Mouse (Mus musculus) MEL (cell line): Measurements from ENCODE around the gene Olfr20. TPM values are rescaled to one million over a fixed set of nuclear protein-coding genes. Genes with fewer than 3 reads are reported as not detected.

Source experiments
- DNase-seq: peaks from one replicate; pipeline ENCODE4 v3.0.0; 2011; ENCODE audit warnings: low read depth, low spot score
- H3K27ac ChIP-seq: 2 replicates; pipeline ENCODE4 v1.5.1; 2012; ENCODE audit warnings: low read depth, mild to moderate bottlenecking, control low read depth, low read length, moderate library complexity; ENCODE audit not compliant: control insufficient read depth
- H3K27me3 ChIP-seq, 2 experiments: fragments of 150-350 bp in 1 of 2; sonication (generic) in 1 of 2; 2 replicates each; pipeline ENCODE4 v1.6.1; 2012; ENCODE audit warnings: low read length in 2 of 2, mild to moderate bottlenecking in 2 of 2, improper control_type of control experiment in 1 of 2, moderate library complexity in 1 of 2; ENCODE audit not compliant: insufficient read depth in 2 of 2, control insufficient read depth in 1 of 2
- H3K36me3 ChIP-seq, 2 experiments: 2 replicates each; pipeline ENCODE4 v1.6.1; 2012 to 2014; ENCODE audit warnings: low read length in 2 of 2, improper control_type of control experiment in 1 of 2, inconsistent platforms in 1 of 2, mild to moderate bottlenecking in 1 of 2; ENCODE audit not compliant: insufficient read depth in 2 of 2, control insufficient read depth in 1 of 2
- H3K4me1 ChIP-seq, 2 experiments: fragments of 150-350 bp in 1 of 2; sonication (generic) in 1 of 2; 2 replicates each; pipeline ENCODE4 v1.6.1; 2012; ENCODE audit warnings: low read length in 2 of 2, improper control_type of control experiment in 1 of 2, mild to moderate bottlenecking in 1 of 2; ENCODE audit not compliant: insufficient read depth in 2 of 2, control insufficient read depth in 1 of 2
- H3K4me3 ChIP-seq, 2 experiments: fragments of 150-350 bp in 1 of 2; sonication (generic) in 1 of 2; 2 replicates each; pipeline ENCODE4 v1.5.1; 2012; ENCODE audit warnings: low read depth in 2 of 2, low read length in 2 of 2, mild to moderate bottlenecking in 2 of 2, moderate library complexity in 2 of 2, control low read depth in 1 of 2, improper control_type of control experiment in 1 of 2; ENCODE audit not compliant: control insufficient read depth in 1 of 2, insufficient read depth in 1 of 2
- H3K79me2 ChIP-seq: 2 replicates; pipeline ENCODE4 v1.6.1; 2012; ENCODE audit warnings: mild to moderate bottlenecking, low read length, moderate library complexity; ENCODE audit not compliant: control insufficient read depth, poor library complexity, insufficient read depth
- H3K9ac ChIP-seq: 2 replicates; pipeline ENCODE4 v1.6.1; 2012; ENCODE audit warnings: low read depth, mild to moderate bottlenecking, control low read depth, low read length, moderate library complexity; ENCODE audit not compliant: control insufficient read depth, poor library complexity, severe bottlenecking
- H3K9me3 ChIP-seq: fragments of 150-350 bp; sonication (generic); replicated peaks from 2 replicates; pipeline ENCODE4 v1.6.1; 2012; ENCODE audit warnings: mild to moderate bottlenecking, low read length, improper control_type of control experiment, moderate library complexity; ENCODE audit not compliant: insufficient read depth
- BHLHE40 ChIP-seq: IDR thresholded peaks from 2 replicates; pipeline ENCODE4 v1.6.1; 2012; ENCODE audit warnings: low read depth, mild to moderate bottlenecking, inconsistent platforms, low read length, improper control_type of control experiment, borderline replicate concordance
- E2F4 ChIP-seq: IDR thresholded peaks from 2 replicates; pipeline ENCODE4 v1.6.1; 2011; ENCODE audit warnings: low read depth, low read length, improper control_type of control experiment, borderline replicate concordance
- ELF1 ChIP-seq: IDR thresholded peaks from 2 replicates; pipeline ENCODE4 v1.6.1; 2014; ENCODE audit warnings: low read depth, mild to moderate bottlenecking, inconsistent platforms, low read length, improper control_type of control experiment, moderate library complexity
- EP300 ChIP-seq, 2 experiments: IDR thresholded peaks; 2 replicates each; pipeline ENCODE4 v1.6.1; 2011; ENCODE audit warnings: improper control_type of control experiment in 2 of 2, low read length in 2 of 2, low read depth in 1 of 2, mild to moderate bottlenecking in 1 of 2
- GABPA ChIP-seq: IDR thresholded peaks from 2 replicates; pipeline ENCODE4 v1.6.1; 2012; ENCODE audit warnings: low read depth, mild to moderate bottlenecking, inconsistent platforms, low read length, improper control_type of control experiment, moderate library complexity
- GATA1 ChIP-seq: IDR thresholded peaks from 2 replicates; pipeline ENCODE4 v1.6.1; 2011; ENCODE audit warnings: low read depth, low read length, improper control_type of control experiment
- HCFC1 ChIP-seq: IDR thresholded peaks from 2 replicates; pipeline ENCODE4 v1.6.1; 2012; ENCODE audit warnings: low read depth, mild to moderate bottlenecking, inconsistent platforms, low read length, improper control_type of control experiment, moderate library complexity
- JUND ChIP-seq: IDR thresholded peaks from 2 replicates; pipeline ENCODE4 v1.6.1; 2011; ENCODE audit warnings: low read depth, mild to moderate bottlenecking, improper control_type of control experiment, low read length
- MAFK ChIP-seq: IDR thresholded peaks from 2 replicates; pipeline ENCODE4 v1.6.1; 2011; ENCODE audit warnings: low read depth, mild to moderate bottlenecking, low read length, improper control_type of control experiment, borderline replicate concordance
- MAX ChIP-seq: IDR thresholded peaks from 2 replicates; pipeline ENCODE4 v1.6.1; 2011; ENCODE audit warnings: low read length, improper control_type of control experiment
- MAZ ChIP-seq: IDR thresholded peaks from 2 replicates; pipeline ENCODE4 v1.6.1; 2012; ENCODE audit warnings: low read depth, mild to moderate bottlenecking, inconsistent platforms, low read length, improper control_type of control experiment
- POLR2A ChIP-seq, 2 experiments: IDR thresholded peaks; 2 replicates each; pipeline ENCODE4 v1.6.1; 2011 to 2012; ENCODE audit warnings: low read length in 2 of 2, mild to moderate bottlenecking in 2 of 2, control low read depth in 1 of 2, improper control_type of control experiment in 1 of 2, low read depth in 1 of 2, moderate library complexity in 1 of 2; ENCODE audit not compliant: control insufficient read depth in 1 of 2, insufficient read depth in 1 of 2, poor library complexity in 1 of 2
- POLR2AphosphoS2 ChIP-seq: IDR thresholded peaks from 2 replicates; pipeline ENCODE4 v1.6.1; 2011; ENCODE audit warnings: low read length, improper control_type of control experiment
- POLR2AphosphoS5 ChIP-seq: IDR thresholded peaks from 2 replicates; pipeline ENCODE4 v1.6.1; 2012; ENCODE audit warnings: low read depth, borderline replicate concordance, mild to moderate bottlenecking, inconsistent platforms, low read length, moderate library complexity, mixed read lengths
- RAD21 ChIP-seq: IDR thresholded peaks from 2 replicates; pipeline ENCODE4 v1.6.1; 2011; ENCODE audit warnings: mild to moderate bottlenecking, low read depth, low read length, improper control_type of control experiment
- RCOR1 ChIP-seq: IDR thresholded peaks from 2 replicates; pipeline ENCODE4 v1.6.1; 2012; ENCODE audit warnings: low read depth, mild to moderate bottlenecking, inconsistent platforms, low read length, improper control_type of control experiment
- SIN3A ChIP-seq: IDR thresholded peaks from 2 replicates; pipeline ENCODE4 v1.6.1; 2012; ENCODE audit warnings: low read length, improper control_type of control experiment, inconsistent platforms
- TBP ChIP-seq: IDR thresholded peaks from 2 replicates; pipeline ENCODE4 v1.8.0; 2011; ENCODE audit warnings: low read depth, low read length, improper control_type of control experiment
- TCF12 ChIP-seq: IDR thresholded peaks from 2 replicates; pipeline ENCODE4 v1.6.1; 2014; ENCODE audit warnings: low read depth, mild to moderate bottlenecking, inconsistent platforms, low read length, improper control_type of control experiment, moderate library complexity
- ZC3H11A ChIP-seq: IDR thresholded peaks from 2 replicates; pipeline ENCODE4 v1.6.1; 2012; ENCODE audit warnings: low read depth, mild to moderate bottlenecking, inconsistent platforms, low read length, improper control_type of control experiment
- ZKSCAN1 ChIP-seq: IDR thresholded peaks from 2 replicates; pipeline ENCODE4 v1.6.1; 2012; ENCODE audit warnings: low read depth, mild to moderate bottlenecking, inconsistent platforms, low read length, improper control_type of control experiment, moderate library complexity
- ZNF384 ChIP-seq: IDR thresholded peaks from 2 replicates; pipeline ENCODE4 v1.6.1; 2012; ENCODE audit warnings: low read depth, mild to moderate bottlenecking, inconsistent platforms, low read length, improper control_type of control experiment
- polyA plus RNA-seq, 2 experiments: library from polyadenylated mRNA; stranded (reverse) in 1 of 2; unstranded in 1 of 2; fragments of >175 nt in 1 of 2; fragments of >200 nt in 1 of 2; gene quantifications; 2 replicates each; pipeline versions ENCODE4 v1.2.1 to v1.2.4; 2012; ENCODE audit warnings: low replicate concordance in 2 of 2, low read depth in 1 of 2; ENCODE audit not compliant: insufficient read length in 2 of 2, insufficient read depth in 1 of 2, missing spikeins in 1 of 2
- total RNA-seq: library from RNA; depleted of rRNA; stranded (reverse); fragments of 300-350 nt; gene quantifications from 2 replicates; pipeline ENCODE4 v1.2.3, GENCODE M21; 2012

The Olfr20 gene
- total and polyA plus RNA-seq, 3 experiments: not detected

DNA sequence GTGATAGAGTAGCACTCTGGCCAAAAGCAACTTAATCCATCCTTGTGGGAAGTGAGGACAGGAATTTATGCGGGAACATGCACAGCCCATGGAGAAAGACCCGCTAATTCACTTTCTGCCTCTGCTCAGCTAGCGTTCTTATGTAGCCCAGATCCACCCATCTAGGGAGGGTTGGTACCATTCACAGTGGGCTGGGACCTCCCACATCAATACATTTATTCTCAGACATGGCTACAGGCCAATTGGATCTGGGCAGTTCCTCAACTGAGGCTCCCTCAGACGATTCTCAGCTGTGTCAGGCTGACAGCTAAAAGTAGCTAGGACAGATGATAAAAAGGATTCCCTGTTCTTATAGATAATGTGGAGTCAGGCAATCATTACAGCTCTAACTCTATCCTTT is 23.2 kb upstream of the Olfr20 start:
- no peak overlapping the region for H3K9ac ChIP-seq
- no peaks in the 10 kb centered on the region; a peak in 1 of 4 replicates for H3K36me3 ChIP-seq
- TF ChIP-seq GABPA: no peak
- TF ChIP-seq ZKSCAN1: no peak
- TF ChIP-seq POLR2AphosphoS2: no peak
- TF ChIP-seq SIN3A: no peak
- TF ChIP-seq, all 39 proteins: peak for 0

GRCm38 (mm10) chr11:73329442-73329841 is 21.1 kb upstream of the Olfr20 start, which contains the start of the genes Aspa, Gm49340 and Spata22:
Gene Aspa (minus strand): TSS chr11:73329596.
Gene Gm49340 (plus strand): TSS chr11:73329741.
Gene Spata22 (plus strand): TSS chr11:73329741.
- TF ChIP-seq MAX (no peak), POLR2A (IDR thresholded peaks at IDR 0.05; ENCODE audit: control insufficient read depth in 1 of 2, insufficient read depth in 1 of 2, low read depth in 1 of 2, low read length in 2 of 2, poor library complexity in 1 of 2) (no peak), ZC3H11A (no peak), GATA1 (no peak), ELF1 (no peak), E2F4 (no peak), MAFK (no peak), TCF12 (no peak), RCOR1 (no peak), HCFC1 (no peak), JUND (no peak), MAZ (no peak), ZNF384 (no peak), POLR2AphosphoS5 (no peak), TBP (no peak), EP300 (IDR thresholded peaks at IDR 0.05; ENCODE audit: low read depth in 1 of 2, low read length in 2 of 2) (no peak), BHLHE40 (no peak), RAD21 (no peak)
- TF ChIP-seq, all 39 proteins: peak for 0
- no peak within 1 kb of the TSS for H3K9ac ChIP-seq
- H3K36me3 ChIP-seq: no peaks in the 10 kb centered on the region
- no peak within 1 kb of the TSS for H3K27ac ChIP-seq
- no peak for DNase-seq
- H3K4me1 ChIP-seq: 0 out of 4 replicates have a peak, but pooled peaks cover 0 to 2% of the 10 kb centered on the region in 2 experiments
- H3K27me3 ChIP-seq: peaks cover 3 to 5% of the 10 kb centered on the region in 2 experiments; a peak in 3 of 4 replicates
- no peaks in the 10 kb centered on the region for H3K9me3 ChIP-seq
- no peaks in the 10 kb centered on the region for H3K79me2 ChIP-seq
- H3K4me3 ChIP-seq: no peak within 1 kb of the TSS

More for the DNA sequence above, 23.2 kb upstream of the Olfr20 start:
- no peaks in the 10 kb centered on the region for H3K9me3 ChIP-seq
- no peaks in the 10 kb centered on the region for H3K79me2 ChIP-seq
- no peak for DNase-seq
- H3K4me3 ChIP-seq: no peak overlapping the region
- peaks cover 3 to 5% of the 10 kb centered on the region in 2 experiments; a peak in 3 of 4 replicates for H3K27me3 ChIP-seq
- no peak overlapping the region for H3K27ac ChIP-seq
- 0 out of 4 replicates have a peak, but pooled peaks cover 0 to 2% of the 10 kb centered on the region in 2 experiments for H3K4me1 ChIP-seq
